Mouse (Mus musculus): ENCODE measurements around the gene S100a11. TPM values are rescaled to one million over a fixed set of nuclear protein-coding genes. Genes with fewer than 3 reads are reported as not detected.
"Not testable (repeated sequence)": the region's sequence is repeated elsewhere in the genome, so short reads cannot be mapped to it uniquely, and the experiment has no call there.

The S100a11 gene
- 1,099 and 1,131 TPM in 2 replicates for polyA plus RNA-seq (2015; fragmentation: Nextera tagmentation; extraction: Ambion mirVana)

- peaks cover 9% of the 10 kb centered on the region for H3K4me1 ChIP-seq
- no peaks in the 10 kb centered on the region for H3K27me3 ChIP-seq
- peak within 1 kb of the TSS; percentile 67 for H3K4me2 ChIP-seq (replicated peaks)
- H3K36me3 ChIP-seq, result peaks cover 15% of the 10 kb centered on the region
- peak within 1 kb of the TSS; percentile 73 for H3K4me3 ChIP-seq
- peak within 1 kb of the TSS; percentile 94 for H3K27ac ChIP-seq
- H3K9ac ChIP-seq, result peak within 1 kb of the TSS; percentile 84
- peak; percentile 96 for ATAC-seq (ENCODE audit: low FRiP score, low read depth)
- under 1% methylated on average over 38 of the region's 38 CpGs for WGBS
- H3K9me3 ChIP-seq, result no peaks in the 10 kb centered on the region
Observed at GRCm38 (mm10) chr3:93520330-93521193, at the start of gene S100a11. Gene S100a11, plus strand, starts transcription at chr3:93520488.

GRCm38 (mm10) chr3:93480053-93480452, 40.2 kb upstream of the S100a11 start:
- ATAC-seq (ENCODE audit: low FRiP score, low read depth), result no peak
- Histone ChIP-seq H3K4me3 (no peak overlapping the region), H3K27ac (no peak overlapping the region), H3K36me3 (no peaks in the 10 kb centered on the region), H3K9me3 (no peaks in the 10 kb centered on the region), H3K27me3 (no peaks in the 10 kb centered on the region), H3K4me1 (no peaks in the 10 kb centered on the region), H3K4me2 (replicated peaks) (no peak overlapping the region), H3K9ac (no peak overlapping the region)
- 86% methylated on average over 1 of the region's 1 CpGs for WGBS

GRCm38 (mm10) chr3:93481982-93482616, 38.2 kb upstream of the S100a11 start:
- H3K36me3 ChIP-seq, result no peaks in the 10 kb centered on the region

GRCm38 (mm10) chr3:93485611-93486010, 34.7 kb upstream of the S100a11 start:
- no peak overlapping the region for H3K27ac ChIP-seq
- no peak for ATAC-seq (ENCODE audit: low FRiP score, low read depth)
- H3K4me2 ChIP-seq (replicated peaks), result no peak overlapping the region
- no peaks in the 10 kb centered on the region for H3K9me3 ChIP-seq
- no peaks in the 10 kb centered on the region for H3K4me1 ChIP-seq
- 85% methylated on average over 3 of the region's 3 CpGs for WGBS
- H3K4me3 ChIP-seq, result no peak overlapping the region
- no peaks in the 10 kb centered on the region for H3K27me3 ChIP-seq
- H3K9ac ChIP-seq, result no peak overlapping the region
- H3K36me3 ChIP-seq, result no peaks in the 10 kb centered on the region

More at GRCm38 (mm10) chr3:93481982-93482616, 38.2 kb upstream of the S100a11 start:
- H3K27me3 ChIP-seq, result no peaks in the 10 kb centered on the region
- no peak overlapping the region for H3K9ac ChIP-seq
- H3K4me2 ChIP-seq (replicated peaks), result no peak overlapping the region
- H3K27ac ChIP-seq, result no peak overlapping the region
- no peak overlapping the region for H3K4me3 ChIP-seq
- H3K9me3 ChIP-seq, result no peaks in the 10 kb centered on the region
- WGBS, result 54% methylated on average over 2 of the region's 2 CpGs
- no peak for ATAC-seq (ENCODE audit: low FRiP score, low read depth)
- H3K4me1 ChIP-seq, result no peaks in the 10 kb centered on the region

GRCm38 (mm10) chr3:93488541-93488940, 31.7 kb upstream of the S100a11 start:
- no peaks in the 10 kb centered on the region for H3K36me3 ChIP-seq
- no peaks in the 10 kb centered on the region for H3K27me3 ChIP-seq
- H3K27ac ChIP-seq, result no peak overlapping the region
- no peak overlapping the region for H3K4me2 ChIP-seq (replicated peaks)
- no peak overlapping the region for H3K9ac ChIP-seq
- 87% methylated on average over 2 of the region's 2 CpGs for WGBS
- H3K4me3 ChIP-seq, result no peak overlapping the region
- no peaks in the 10 kb centered on the region for H3K9me3 ChIP-seq
- ATAC-seq (ENCODE audit: low FRiP score, low read depth), result no peak
- no peaks in the 10 kb centered on the region for H3K4me1 ChIP-seq

GRCm38 (mm10) chr3:93492176-93492575, 28.1 kb upstream of the S100a11 start:
- H3K4me2 ChIP-seq (replicated peaks), result no peak overlapping the region
- ATAC-seq (ENCODE audit: low FRiP score, low read depth), result no peak
- H3K4me3 ChIP-seq, result no peak overlapping the region
- WGBS, result 75% methylated on average over 3 of the region's 3 CpGs
- no peak overlapping the region for H3K9ac ChIP-seq
- H3K9me3 ChIP-seq, result no peaks in the 10 kb centered on the region
- H3K27me3 ChIP-seq, result no peaks in the 10 kb centered on the region
- H3K27ac ChIP-seq, result no peak overlapping the region
- no peaks in the 10 kb centered on the region for H3K36me3 ChIP-seq
- no peaks in the 10 kb centered on the region for H3K4me1 ChIP-seq

- H3K4me2 ChIP-seq (replicated peaks), result no peak overlapping the region
- WGBS, result 3% methylated on average over 4 of the region's 4 CpGs
- peak; percentile 79 for ATAC-seq (ENCODE audit: low FRiP score, low read depth)
Observed at GRCm38 (mm10) chr3:93493992-93494391, 26.3 kb upstream of the S100a11 start.

GRCm38 (mm10) chr3:93494774-93495173, 25.5 kb upstream of the S100a11 start:
- not testable (repeated sequence) for H3K27ac ChIP-seq; ATAC-seq (ENCODE audit: low FRiP score, low read depth); H3K9ac ChIP-seq; H3K4me1 ChIP-seq; H3K27me3 ChIP-seq; H3K4me2 ChIP-seq (replicated peaks); H3K4me3 ChIP-seq; H3K9me3 ChIP-seq; H3K36me3 ChIP-seq
- 26% methylated on average over 5 of the region's 5 CpGs for WGBS

More at GRCm38 (mm10) chr3:93493992-93494391, 26.3 kb upstream of the S100a11 start:
- no peak overlapping the region for H3K9ac ChIP-seq
- H3K9me3 ChIP-seq, result no peaks in the 10 kb centered on the region
- H3K27me3 ChIP-seq, result no peaks in the 10 kb centered on the region
- H3K36me3 ChIP-seq, result no peaks in the 10 kb centered on the region
- H3K4me1 ChIP-seq, result no peaks in the 10 kb centered on the region
- H3K27ac ChIP-seq, result no peak overlapping the region
- H3K4me3 ChIP-seq, result no peak overlapping the region

GRCm38 (mm10) chr3:93497131-93497530, 23.2 kb upstream of the S100a11 start:
- ATAC-seq (ENCODE audit: low FRiP score, low read depth), result no peak
- Histone ChIP-seq H3K4me3 (no peak overlapping the region), H3K36me3 (no peaks in the 10 kb centered on the region), H3K27ac (no peak overlapping the region), H3K4me2 (replicated peaks) (no peak overlapping the region), H3K9ac (no peak overlapping the region), H3K9me3 (0 out of 2 replicates have a peak, but pooled peaks cover 2% of the 10 kb centered on the region), H3K4me1 (no peaks in the 10 kb centered on the region), H3K27me3 (no peaks in the 10 kb centered on the region)
- WGBS, result 82% methylated on average over 3 of the region's 3 CpGs

- Histone ChIP-seq H3K4me1 (no peaks in the 10 kb centered on the region), H3K9me3 (0 out of 2 replicates have a peak, but pooled peaks cover 6% of the 10 kb centered on the region), H3K27ac (no peak overlapping the region), H3K4me3 (no peak overlapping the region), H3K27me3 (no peaks in the 10 kb centered on the region), H3K9ac (no peak overlapping the region), H3K4me2 (replicated peaks) (no peak overlapping the region), H3K36me3 (no peaks in the 10 kb centered on the region)
- ATAC-seq (ENCODE audit: low FRiP score, low read depth), result no peak
Observed at GRCm38 (mm10) chr3:93499129-93499528, 21.2 kb upstream of the S100a11 start.

- H3K27me3 ChIP-seq, result peaks cover 5% of the 10 kb centered on the region; the same call in 1 of the 2 replicates
- no peaks in the 10 kb centered on the region for H3K36me3 ChIP-seq
- H3K4me1 ChIP-seq, result no peaks in the 10 kb centered on the region
- H3K9ac ChIP-seq, result no peak overlapping the region
- 78% methylated on average over 7 of the region's 7 CpGs for WGBS
- 0 out of 2 replicates have a peak, but pooled peaks cover 6% of the 10 kb centered on the region for H3K9me3 ChIP-seq
- ATAC-seq (ENCODE audit: low FRiP score, low read depth), result no peak
- H3K4me3 ChIP-seq, result no peak overlapping the region
- H3K27ac ChIP-seq, result no peak overlapping the region
- no peak overlapping the region for H3K4me2 ChIP-seq (replicated peaks)
Observed at GRCm38 (mm10) chr3:93504536-93505189, 15.6 kb upstream of the S100a11 start.

Measured in limb, embryonic 13.5 days (tissue).